Mouse (Mus musculus) layer of hippocampus, adult 18-20 months (tissue): ENCODE measurements around the gene Cux1. TPM values are rescaled to one million over a fixed set of nuclear protein-coding genes. Genes with fewer than 3 reads are reported as not detected.
A peak's percentile ranks its signal among the peaks of the same experiment; 100 is the strongest.
"Not testable (repeated sequence)": the region's sequence is repeated elsewhere in the genome, so short reads cannot be mapped to it uniquely, and the experiment has no call there.

Experiments
- DNase-seq, 2 experiments: peaks; one replicate each; pipeline ENCODE4 v3.0.0; 2022; ENCODE audit warnings: low spot score in 2 of 2
- microRNA-seq, 2 experiments: library from miRNA; unstranded; fragments of <30 nt; microRNA quantifications; one replicate each; pipeline ENCODE4 v1.2.0; 2021
- total RNA-seq, 2 experiments: library from RNA; stranded (reverse); gene quantifications; 2 replicates each; pipeline ENCODE4 v1.2.3; 2021

The Cux1 gene
- total RNA-seq, 2 experiments from 2014 or later = 38.2 to 39.5 TPM

DNA sequence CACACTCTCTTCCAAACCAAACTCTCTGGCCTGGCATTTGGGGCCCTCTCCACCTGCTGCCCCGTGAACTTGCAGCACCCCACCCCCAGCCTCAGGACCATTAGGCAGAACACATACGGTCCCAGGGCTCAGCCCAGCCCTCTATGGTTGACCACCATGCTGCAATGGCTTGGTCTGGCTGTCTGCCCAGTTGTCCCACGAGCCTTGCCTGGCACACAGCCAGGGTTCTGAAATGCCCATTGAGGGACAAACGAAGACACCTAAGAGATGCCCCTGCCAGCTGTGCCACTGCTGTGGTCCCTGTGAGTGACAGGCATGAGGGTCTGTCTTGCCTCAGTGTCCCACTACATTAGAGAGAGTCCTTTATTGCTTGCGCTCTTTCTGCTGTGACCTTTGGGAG lies 351.3 kb downstream of the Cux1 start:
- no peak for DNase-seq

DNA sequence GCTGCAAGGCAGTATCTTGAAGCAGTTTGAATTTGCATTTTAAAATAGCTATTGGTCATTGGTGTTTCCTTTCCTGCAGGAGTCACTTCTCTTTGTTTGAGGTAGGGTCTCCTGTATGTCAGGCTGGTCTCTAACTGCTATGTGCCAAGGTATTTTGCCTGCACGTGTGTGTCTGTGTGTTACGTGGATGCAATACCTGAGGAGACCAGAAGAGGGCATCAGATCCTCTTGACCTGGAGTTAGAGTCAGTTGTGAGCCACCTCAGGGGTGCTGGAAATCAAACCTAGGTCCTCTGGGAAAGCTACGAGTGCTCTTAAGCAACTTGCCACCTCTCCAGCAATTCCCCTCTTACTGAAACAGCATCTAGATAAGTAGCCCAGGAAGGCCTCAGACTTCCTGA lies 352.1 kb downstream of the Cux1 start:
- DNase-seq = no peak

DNA sequence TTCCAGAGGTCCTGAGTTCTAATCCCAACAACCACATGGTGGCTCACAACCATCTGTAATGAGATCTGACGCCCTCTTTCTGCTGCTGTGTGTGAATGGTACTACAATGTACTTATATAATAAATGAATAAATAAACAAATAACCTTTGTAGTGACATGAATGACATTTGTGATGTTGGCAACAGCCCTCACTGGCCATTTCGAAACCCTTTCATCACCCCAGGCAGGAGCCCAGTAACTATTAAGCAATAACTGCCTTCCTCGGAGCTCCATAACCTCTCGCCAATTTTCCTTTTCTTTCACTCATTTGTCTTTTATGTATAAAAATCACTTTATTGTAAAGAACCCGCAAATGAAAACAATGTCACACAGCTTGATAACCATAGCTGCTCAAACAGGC lies 353.6 kb downstream of the Cux1 start:
- DNase-seq = no peak

DNA sequence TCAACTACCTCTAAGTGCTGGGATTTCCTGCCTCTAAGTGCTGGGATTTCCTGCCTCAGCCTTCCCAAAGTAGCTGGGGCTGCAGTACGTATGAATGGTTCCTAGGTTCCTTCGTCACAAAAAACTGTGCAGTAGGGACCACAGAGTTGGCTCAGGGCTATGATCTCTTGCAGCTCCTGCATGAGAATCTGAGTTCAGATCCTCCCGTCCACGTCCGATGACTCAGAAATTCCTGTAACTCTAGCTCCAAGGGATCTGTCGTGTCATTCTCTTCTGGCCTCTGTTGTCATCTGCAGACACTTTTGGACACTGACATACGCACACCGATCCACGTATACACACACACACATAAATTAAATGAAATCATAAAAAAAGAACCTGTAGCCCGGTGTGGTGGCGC lies 354.6 kb downstream of the Cux1 start:
- DNase-seq = no peak

DNA sequence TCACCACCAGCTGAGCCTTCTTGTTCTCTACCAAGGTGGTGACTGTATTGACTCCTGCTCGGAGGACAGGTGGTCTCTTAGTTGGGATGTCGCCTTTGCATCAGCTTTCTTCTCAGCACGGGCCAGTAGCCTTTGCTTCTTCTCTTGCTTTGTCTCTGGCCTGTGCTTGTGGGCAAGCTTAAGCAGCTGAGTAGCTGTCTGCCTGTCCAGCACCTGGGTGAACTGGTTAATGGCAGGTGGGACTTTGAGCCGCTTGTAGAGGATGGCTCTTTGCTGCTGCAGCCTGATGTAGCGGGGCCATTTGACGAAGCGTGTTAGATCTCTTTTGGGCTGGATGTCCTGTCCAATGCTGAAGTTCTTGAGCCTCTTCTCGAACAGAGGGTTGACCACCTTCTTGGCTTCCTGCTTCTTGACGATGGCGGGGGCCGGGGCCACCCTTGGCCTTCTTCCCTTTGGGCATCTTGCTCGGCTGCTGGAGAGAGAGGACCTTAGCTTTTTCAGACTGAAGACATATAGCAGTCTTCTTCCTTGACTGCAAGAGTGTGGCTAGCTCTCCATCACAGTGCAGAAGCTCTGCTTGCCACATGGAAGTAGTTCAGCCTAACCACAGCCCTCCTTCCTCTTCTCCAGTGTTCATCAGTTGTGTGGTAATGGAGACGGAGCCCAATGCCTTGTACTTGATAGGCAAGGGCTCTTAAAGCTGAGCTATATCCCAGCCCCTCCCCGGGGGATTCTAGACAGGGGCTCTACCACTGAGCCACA lies 355.8 kb downstream of the Cux1 start:
- not testable (repeated sequence) for DNase-seq

DNA sequence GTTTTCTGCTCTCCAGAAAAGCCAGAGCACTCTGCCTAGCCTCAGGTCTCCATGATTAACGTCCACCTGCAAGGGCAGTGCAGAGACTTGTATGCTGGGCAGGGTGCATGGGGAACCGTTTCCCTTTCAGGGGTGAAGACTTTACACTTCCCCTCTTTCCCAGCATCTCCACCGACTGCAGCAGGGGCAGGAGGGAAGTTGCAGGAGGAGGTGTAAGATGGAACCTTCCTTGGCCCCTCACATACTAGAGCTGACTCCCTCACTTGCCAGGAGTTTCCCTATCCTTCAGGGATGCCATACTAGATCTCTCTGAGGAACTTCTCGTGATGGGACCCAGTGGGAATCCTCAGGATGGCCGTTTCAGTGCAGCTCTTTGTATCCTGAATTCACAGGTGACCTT lies 356.7 kb downstream of the Cux1 start:
- no peak for DNase-seq

DNA sequence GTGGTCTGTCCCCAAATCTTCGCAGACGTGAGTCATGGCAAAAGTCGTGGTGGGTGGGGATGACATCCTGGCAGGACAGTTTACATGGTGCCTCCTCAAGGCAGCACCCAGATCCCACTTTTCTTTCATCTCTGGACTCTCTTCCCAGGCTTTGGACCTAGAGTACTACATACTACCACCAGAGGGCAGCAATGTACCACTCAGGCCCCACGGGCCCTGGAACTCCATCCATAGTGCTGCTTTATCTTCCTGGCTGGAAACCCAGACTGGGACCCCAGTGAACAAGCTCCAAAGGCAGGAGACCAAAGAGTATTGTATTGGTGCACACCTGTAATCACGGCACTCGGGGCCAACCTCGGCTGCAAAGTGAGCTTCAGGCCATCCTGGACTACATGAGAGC lies 365.5 kb downstream of the Cux1 start:
- peak; percentile 61 to 90 for DNase-seq

DNA sequence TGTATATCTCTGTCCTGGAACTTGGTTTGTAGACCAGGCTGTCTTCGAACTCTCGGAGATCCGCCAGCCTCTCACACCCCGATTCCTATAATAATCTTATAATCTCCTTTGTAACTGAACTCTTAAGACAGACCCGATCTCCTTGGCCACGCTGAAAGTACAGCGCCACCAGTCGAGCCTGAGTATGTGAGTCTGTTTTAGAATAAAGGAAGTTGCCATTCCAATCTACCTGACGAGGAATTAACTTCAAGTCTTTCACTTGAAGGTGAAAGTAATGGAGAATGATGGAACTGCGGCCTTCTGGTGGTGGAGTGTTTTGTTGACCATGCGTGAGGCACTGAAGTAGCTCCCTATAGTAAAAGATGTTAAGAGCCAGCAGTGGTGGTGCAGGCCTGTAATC lies 367.8 kb downstream of the Cux1 start:
- DNase-seq = no peak

DNA sequence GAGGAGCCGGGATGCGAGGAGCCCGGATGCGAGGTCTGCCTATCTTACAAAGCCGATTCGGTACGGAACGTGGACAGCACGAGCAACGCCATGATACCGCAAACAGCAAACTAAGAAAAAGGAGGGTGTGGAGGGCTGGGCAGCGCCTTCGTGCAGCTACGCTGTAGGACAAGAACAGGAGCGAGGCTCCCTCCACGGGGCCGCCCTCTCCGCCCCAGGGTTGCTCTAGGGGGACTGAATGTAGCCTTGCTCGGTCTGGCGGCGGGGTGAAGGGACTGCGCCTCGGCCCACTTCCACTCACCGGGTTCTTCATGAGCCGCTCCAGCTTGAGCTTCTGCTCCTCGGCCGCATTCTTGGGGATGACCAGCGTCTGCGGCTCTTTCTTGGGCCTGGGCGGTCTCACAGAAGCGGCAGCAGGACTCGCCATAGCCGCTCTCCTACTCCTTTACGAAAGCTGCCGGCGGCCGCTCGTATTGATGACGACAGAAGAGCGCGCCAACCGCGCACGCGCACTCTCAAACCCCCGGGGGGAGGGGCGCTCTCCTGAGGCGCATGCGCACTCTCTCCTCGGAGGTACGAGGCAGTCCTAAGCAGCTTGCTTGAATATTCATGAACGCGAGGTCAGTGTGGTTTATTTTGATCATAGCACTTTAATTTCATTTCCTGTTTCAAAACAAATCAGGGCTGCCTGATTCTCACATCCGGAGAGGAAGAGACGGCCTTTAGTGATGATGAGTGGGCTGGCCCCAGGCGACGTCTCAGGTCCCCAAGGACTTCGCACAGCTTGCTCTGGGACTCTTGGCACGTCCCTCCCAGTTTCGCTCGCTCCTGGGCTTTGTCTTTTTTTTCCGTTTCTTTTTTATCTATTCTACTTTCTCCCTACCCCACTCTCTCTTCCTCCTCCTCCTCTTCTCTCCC lies 368.6 kb downstream of the Cux1 start, which contains the start of gene Prkrip1:
Gene Prkrip1 (minus strand): TSS at position 490 of the 918 bp plus-strand sequence.
- DNase-seq = peak; percentile 91 to 97

Small RNA genes within 50 kb of the gene (microRNA-seq; reads per million reads assigned to microRNA genes)
- gene Mir721 = 0 reads per million in 2 experiments

Other genes with a start within 250 kb of the Cux1 start
- gene Myl10, start 125.7 kb upstream of the Cux1 start, total RNA-seq = not detected